Mouse (Mus musculus) myocyte (in vitro differentiated cells): ENCODE measurements around the gene Grm5.

Experiments used
- E2F4 ChIP-seq: IDR thresholded peaks from one replicate; pipeline ENCODE4 v1.6.1; 2011; ENCODE audit warnings: mild to moderate bottlenecking, control low read depth, moderate library complexity; ENCODE audit not compliant: insufficient read depth
- POLR2A ChIP-seq: IDR thresholded peaks from one replicate; pipeline ENCODE4 v1.6.1; 2011; ENCODE audit warnings: low read depth, mild to moderate bottlenecking, control low read depth, moderate library complexity; ENCODE audit not compliant: insufficient read length
- TCF12 ChIP-seq: IDR thresholded peaks from one replicate; pipeline ENCODE4 v1.6.1; 2011; ENCODE audit warnings: mild to moderate bottlenecking, control low read depth; ENCODE audit not compliant: poor library complexity, insufficient read depth, severe bottlenecking
- USF1 ChIP-seq: IDR thresholded peaks from one replicate; pipeline ENCODE4 v1.6.1; 2011; ENCODE audit warnings: low read depth, mild to moderate bottlenecking, control low read depth, moderate library complexity

DNA sequence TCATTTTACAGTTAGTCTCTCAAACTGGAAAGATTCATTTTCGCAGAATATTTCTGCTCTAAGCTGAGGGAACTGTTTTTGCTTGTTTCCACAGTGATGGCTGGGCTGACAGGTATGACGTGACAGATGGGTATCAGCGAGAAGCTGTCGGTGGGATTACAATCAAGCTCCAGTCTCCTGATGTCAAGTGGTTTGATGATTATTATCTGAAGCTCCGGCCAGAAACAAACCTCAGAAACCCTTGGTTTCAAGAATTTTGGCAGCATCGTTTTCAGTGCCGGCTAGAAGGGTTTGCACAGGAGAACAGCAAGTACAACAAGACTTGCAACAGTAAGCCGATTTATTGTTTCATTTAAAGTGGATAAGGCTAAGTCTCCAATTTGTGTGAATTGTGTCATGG lies 391.1 kb downstream of the Grm5 start:
- no peak for TF ChIP-seq POLR2A
- no peak for TF ChIP-seq E2F4
- no peak for TF ChIP-seq USF1
- no peak for TF ChIP-seq TCF12
